Mouse (Mus musculus) heart, postnatal 25 days (tissue): ENCODE measurements at regions not wholly inside any gene's neighbourhood (a gene's known extent, or its start where the extent isn't known, plus 50 kb on each side); places are given as distances from the start of the nearest gene placed in this dataset.

Experiments
- DNase-seq: peaks from one replicate; pipeline ENCODE4 v3.0.0; 2022; ENCODE audit warnings: low spot score
- intact Hi-C: fragments of 180-260 bp; cut with DNase I; formaldehyde crosslinking; loops from one replicate; pipeline ENCODE4 v1.15.1; 2025

GRCm38 (mm10) chr10:98733950-98734585 lies 180.1 kb upstream of the Atp2b1 start:
- DNase-seq, result no peak
- intact Hi-C loops, result no loop called here

GRCm38 (mm10) chr10:98740507-98741147 lies 173.6 kb upstream of the Atp2b1 start:
- intact Hi-C loops, result no loop called here
- no peak for DNase-seq

DNA sequence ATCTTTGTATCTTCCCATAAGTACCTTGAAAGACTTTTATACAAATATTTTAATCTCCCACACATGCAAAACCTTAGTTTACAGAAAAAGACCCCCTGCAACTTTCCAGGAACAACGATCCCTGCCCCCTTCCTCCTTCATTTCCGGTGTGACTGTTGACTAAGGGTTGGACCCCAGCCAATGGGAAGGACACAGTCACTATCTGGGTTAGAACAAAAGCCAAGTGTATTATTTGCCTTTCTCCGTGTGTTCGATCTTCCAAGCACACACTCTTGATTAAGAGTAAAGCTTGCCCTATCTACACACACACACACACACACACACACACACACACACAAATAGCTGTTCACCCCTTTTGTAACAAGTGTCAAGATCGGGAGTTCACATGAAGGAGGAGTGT lies 172.8 kb upstream of the Atp2b1 start:
- intact Hi-C loops, result no loop called here
- DNase-seq, result no peak

DNA sequence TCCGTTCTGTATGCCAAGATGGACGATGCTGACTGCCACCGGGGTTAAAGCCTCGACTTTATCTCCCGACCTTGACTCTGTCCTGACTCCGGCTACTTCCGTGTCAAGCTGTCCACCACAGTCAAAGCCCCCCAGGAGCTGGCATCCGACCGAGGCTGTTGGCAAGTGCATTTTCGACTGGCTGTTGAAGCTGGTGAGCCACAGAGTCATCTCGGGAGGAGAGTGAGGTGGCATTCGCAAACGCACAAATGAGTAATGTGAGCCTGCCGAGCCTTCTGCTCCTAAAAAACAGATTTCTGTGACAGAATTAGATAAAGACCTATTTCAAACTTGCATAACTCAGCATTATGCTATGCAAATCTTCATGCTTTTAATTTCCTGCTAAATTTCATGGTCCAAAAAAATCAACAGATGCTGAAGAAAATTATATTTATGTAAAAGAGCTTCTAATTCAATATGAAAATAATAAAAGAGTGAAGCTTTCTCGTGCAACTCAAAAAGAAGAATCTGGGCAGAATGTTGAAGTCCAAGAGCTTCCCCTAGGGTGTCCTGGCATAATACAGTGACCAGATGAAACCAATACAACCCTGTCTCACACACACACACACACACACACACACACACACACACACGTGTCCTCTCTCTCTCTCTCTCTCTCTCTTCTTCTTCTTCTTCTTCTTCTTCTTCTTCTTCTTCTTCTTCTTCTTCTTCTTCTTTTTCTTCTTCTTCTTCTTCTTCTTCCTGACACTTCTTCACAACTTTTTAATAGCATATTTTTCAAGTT lies 171.2 kb upstream of the Atp2b1 start:
- intact Hi-C loops, result no loop called here
- no peak for DNase-seq

DNA sequence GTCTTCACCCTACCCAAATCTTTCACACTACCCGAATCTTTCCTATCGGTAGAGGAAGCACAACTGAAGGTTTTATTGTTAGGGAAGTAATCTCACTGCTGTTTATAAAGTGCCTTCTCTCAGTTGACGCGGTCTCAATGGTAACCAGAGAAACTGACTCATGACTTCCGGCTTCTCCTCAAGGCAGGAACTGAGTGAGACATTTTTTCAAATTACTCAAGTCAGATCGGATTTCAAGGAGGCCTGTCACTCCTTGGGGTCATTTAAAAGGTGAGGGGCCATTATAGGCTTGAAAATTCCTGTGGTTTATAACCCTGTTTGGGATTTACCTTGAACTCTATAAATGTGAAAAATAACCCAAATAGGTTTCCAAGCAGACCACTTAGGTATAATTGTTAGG lies 170.0 kb upstream of the Atp2b1 start:
- DNase-seq, result no peak
- intact Hi-C loops, result no loop called here

DNA sequence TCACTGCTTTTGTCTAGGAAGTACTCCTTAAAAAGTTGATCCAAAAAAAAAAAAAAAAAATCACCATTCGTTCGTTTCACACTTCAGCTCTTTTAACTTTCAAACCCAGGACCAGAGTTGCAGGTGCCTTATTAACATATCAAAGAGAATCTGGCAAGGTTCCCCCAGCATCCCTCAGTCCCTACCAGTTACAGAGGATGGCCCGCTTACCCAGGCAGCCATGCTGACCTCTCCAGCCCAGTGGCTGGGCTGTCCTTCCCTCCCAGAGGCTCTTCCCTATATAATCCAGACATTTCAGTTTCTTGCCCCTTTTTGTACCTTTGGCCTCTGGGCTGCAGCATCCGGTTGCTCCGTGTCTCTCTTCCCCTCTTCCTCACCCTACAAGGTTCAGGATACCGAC lies 169.5 kb upstream of the Atp2b1 start:
- intact Hi-C loops, result no loop called here
- DNase-seq, result no peak

DNA sequence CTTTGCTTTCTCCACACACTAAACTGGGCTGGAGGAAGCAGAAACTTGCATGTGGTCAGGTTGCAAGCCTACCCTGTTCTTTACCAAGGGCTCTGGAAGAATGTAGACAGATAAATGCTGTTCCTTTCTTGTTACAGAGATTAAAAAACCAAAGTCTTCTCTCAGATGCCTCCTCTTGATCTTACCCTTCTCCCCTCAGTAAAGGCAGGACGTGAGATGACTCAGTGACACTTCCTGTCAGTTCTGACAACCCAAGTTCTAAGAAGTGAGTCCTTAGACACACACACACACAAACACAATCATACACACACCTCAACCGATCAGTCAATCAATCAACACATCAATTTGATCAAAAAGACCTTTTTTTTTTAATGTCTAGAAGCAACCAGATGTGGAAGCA lies 168.8 kb upstream of the Atp2b1 start:
- intact Hi-C loops, result no loop called here
- DNase-seq, result no peak

DNA sequence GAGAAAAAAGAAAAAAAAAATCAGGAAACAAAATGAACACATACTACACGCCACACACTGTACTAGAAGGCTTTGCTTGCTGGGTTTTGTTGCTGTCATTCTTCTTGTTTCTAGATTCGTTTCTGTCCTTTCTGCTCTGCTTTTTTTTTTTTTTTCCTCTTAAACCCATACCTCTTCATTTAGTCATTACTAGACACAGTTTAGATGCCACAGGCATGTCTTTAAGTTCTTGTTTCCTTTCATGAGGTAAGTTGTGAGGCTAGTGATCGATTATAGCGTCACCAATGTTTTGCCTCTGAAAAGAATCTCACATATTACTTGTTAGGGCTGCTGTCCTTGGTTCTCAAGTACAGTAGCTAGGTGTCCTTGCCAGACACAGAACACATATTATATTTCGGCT lies 168.3 kb upstream of the Atp2b1 start:
- no peak for DNase-seq
- intact Hi-C loops, result no loop called here

DNA sequence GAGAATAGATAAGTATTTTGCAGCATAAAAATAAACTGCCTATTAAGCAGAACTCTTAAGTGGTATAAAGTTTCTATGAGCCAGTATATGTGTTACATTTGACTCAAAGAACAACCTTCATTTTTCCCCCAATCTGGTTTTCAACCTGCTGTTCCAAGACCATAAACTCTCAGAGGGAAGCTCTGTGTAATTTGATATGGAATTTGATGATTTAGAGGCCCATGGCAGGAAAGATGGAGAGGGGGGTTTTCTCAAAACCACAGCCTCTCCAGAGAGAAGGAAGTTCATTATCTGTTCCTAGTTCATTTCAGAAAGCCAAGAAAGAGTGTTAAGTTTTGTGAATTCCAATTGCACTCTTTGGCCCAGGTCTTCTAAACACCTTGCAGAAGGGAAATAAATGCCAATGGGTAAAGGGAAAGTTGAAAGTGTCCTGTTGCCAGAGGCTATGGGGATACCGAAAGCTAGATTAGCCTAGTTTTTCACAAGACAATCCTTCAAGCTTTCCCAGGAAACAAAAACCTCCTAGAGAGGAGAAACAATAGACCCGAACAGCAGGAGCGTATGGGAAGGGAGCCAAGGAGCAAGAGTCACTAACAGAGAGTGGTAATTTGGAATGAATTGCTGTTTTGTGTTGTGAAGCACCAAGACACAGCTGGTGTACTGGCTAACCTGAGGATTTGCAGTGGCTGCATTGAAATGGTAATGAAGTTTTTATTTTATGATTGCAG lies 165.2 kb upstream of the Atp2b1 start:
- intact Hi-C loops, result no loop called here
- no peak for DNase-seq

- no peak for DNase-seq
- intact Hi-C loops, result no loop called here
These were observed 164.6 kb upstream of the Atp2b1 start for GRCm38 (mm10) chr10:98749584-98749947.

GRCm38 (mm10) chr10:98751376-98752058 lies 162.7 kb upstream of the Atp2b1 start:
- DNase-seq, result no peak

DNA sequence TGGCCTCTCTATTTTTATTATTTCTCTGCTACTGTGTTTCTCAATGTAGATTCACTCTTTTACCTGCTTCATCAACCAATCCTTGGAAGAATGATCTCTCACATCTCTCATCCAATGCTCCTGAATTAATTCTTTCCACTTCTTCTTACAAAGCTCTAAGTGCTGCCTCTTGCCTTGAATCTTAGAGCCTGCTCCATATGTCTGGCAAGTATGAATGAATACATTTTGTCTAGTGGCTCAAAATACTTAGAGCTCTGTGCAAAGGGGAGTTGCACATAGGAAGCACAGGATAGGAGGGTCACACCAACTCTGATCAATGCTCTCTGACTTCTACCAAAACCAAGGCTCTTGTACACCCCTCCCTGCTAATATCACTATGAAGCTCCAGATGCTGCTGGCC lies 153.1 kb upstream of the Atp2b1 start:
- intact Hi-C loops, result no loop called here
- no peak for DNase-seq

More at GRCm38 (mm10) chr10:98751376-98752058, 162.7 kb upstream of the Atp2b1 start:
- intact Hi-C loops, result no loop called here

DNA sequence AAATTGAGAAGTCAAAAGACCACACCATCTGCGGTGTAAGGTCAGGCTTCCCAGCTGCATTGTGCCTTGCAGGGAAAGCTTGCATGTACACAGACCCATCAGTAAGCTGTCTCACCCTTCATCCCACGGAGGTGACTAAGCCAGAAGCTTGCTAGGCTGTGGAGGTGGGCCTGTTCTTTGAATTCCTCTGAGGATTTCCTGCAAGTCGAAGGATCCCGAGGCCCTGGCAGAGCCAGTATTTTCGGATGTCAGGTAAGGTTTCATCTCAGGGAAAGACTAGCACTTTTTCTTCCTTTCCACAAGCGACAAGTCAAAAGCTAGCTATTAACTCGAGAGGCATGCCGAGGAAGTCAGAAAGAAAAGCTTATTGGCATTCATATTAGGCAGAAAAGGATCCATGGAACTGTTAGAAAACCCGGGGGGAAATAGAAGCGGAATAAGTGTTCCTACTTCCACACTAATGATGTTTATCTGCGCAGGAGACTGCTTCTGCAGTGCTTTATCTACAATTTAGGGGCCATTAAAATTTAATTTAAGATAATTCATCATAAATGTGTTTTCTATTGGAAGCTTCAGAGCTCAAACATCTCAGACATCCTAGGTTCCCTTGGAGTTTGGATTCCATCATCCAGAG lies 148.3 kb upstream of the Atp2b1 start:
- intact Hi-C loops, result no loop called here

GRCm38 (mm10) chr10:98779783-98780182 lies 134.4 kb upstream of the Atp2b1 start:
- intact Hi-C loops, result loop anchor here (5.0 kb wide), 1 partner anchor 133 kb away; the partner anchor contains the start of gene Atp2b1
- DNase-seq, result no peak

More for the DNA sequence above, 148.3 kb upstream of the Atp2b1 start:
- no peak for DNase-seq

GRCm38 (mm10) chr10:98780938-98781337 lies 133.3 kb upstream of the Atp2b1 start:
- intact Hi-C loops, result loop anchor here (5.0 kb wide), 1 partner anchor 131 kb away; the partner anchor contains the start of gene Atp2b1
- DNase-seq, result no peak

DNA sequence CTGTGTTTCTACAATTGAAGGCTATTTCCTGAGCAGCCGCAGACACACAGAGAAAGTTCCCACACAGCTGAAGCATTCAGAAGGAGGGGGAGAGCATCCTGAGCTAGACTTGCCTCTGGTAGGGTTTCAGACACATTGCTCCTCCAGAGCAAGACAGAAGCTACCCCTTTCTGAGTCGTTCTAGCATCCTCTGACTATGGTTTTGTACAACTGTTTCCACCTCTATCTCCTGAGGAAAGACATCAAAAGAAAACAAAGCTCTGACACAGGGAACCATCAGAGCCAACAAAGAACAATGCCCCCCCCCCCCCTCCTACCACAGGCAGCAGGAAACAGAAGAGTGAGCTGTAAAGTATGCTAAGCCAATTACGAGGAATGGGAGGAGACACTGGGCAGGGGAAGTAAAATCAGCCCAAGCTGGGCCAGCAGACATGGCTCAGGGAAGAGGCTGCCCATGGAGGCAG lies 132.3 kb upstream of the Atp2b1 start:
- intact Hi-C loops, result loop anchor here (5.0 kb wide), 1 partner anchor 130 kb away; the partner anchor contains the start of gene Atp2b1

DNA sequence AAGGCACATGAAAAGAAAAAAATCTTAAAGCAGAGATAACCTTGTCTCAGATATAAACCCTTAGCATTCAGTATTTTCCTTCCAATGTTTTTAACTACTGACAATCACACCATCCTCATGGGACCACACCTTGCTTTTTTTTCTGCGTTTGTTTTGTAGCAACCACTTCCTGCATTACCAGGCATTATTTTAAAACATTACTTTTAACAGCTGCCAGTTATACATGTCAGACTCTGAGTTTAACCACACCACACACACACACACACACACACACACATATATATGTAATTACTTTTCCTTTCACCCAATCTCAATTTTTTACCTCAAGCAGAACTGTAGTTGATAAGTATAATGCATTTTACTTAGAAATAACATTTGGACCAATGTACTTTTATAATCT lies 128.8 kb upstream of the Atp2b1 start:
- DNase-seq, result no peak
- intact Hi-C loops, result no loop called here

More for the DNA sequence above, 132.3 kb upstream of the Atp2b1 start:
- DNase-seq, result no peak

- DNase-seq, result no peak
- intact Hi-C loops, result no loop called here
These were observed 128.1 kb upstream of the Atp2b1 start for GRCm38 (mm10) chr10:98786089-98786488.

DNA sequence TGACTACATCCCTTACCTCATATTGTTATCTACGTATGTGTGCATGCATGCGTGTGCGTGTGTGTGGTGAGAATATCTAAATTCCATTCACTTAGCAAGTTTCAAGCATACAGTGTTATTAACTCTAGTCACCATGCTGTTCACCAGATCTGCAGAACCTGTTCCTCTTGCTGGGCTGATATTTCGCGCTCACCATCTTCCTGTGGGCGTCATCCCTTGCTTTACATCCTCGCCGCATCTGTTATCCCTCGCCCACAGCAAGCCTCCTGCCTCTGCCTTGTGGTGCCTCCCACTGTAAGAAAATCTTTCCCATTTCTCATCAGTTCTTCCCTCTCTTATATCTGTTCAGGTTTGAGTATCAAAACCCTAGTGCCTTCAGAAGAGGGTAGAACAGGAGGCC lies 124.4 kb upstream of the Atp2b1 start:
- DNase-seq, result no peak
- intact Hi-C loops, result no loop called here
